Mouse (Mus musculus): ENCODE results near the gene Tmem211. TPM values are rescaled to one million over a fixed set of nuclear protein-coding genes. Genes with fewer than 3 reads are reported as not detected.

Tmem211 gene
- polyA plus RNA-seq, 1 experiment from 2014 or later: not detected

- no peak for ATAC-seq
Observed at GRCm38 (mm10) chr5:113218617-113219235, 8.0 kb upstream of the Tmem211 start.

GRCm38 (mm10) chr5:113219450-113219849, 7.3 kb upstream of the Tmem211 start:
- H3K36me3 ChIP-seq (ENCODE audit: control insufficient read depth, insufficient read depth, low read length): no peaks in the 10 kb centered on the region
- H3K9me3 ChIP-seq (replicated peaks; ENCODE audit: control insufficient read depth, low read length, poor library complexity, severe bottlenecking): no peaks in the 10 kb centered on the region
- no peak overlapping the region for H3K4me3 ChIP-seq (ENCODE audit: low read depth, low read length)
- WGBS: 88% methylated on average over 6 of the region's 6 CpGs
- no peaks in the 10 kb centered on the region for H3K27me3 ChIP-seq (ENCODE audit: control insufficient read depth, insufficient read depth, low read depth, low read length)
- no peaks in the 10 kb centered on the region for H3K4me1 ChIP-seq (ENCODE audit: control insufficient read depth, insufficient read depth, low read length)
- H3K27ac ChIP-seq (ENCODE audit: low read length): no peak overlapping the region
- no peak overlapping the region for H3K9ac ChIP-seq (ENCODE audit: low read depth, low read length)
- no peak for ATAC-seq
- H3K4me2 ChIP-seq (ENCODE audit: low read length): no peak overlapping the region

More at GRCm38 (mm10) chr5:113218617-113219235, 8.0 kb upstream of the Tmem211 start:
- Histone ChIP-seq H3K27ac (ENCODE audit: low read length) (no peak overlapping the region), H3K4me1 (ENCODE audit: control insufficient read depth, insufficient read depth, low read length) (no peaks in the 10 kb centered on the region), H3K36me3 (ENCODE audit: control insufficient read depth, insufficient read depth, low read length) (no peaks in the 10 kb centered on the region), H3K9me3 (replicated peaks; ENCODE audit: control insufficient read depth, low read length, poor library complexity, severe bottlenecking) (no peaks in the 10 kb centered on the region), H3K27me3 (ENCODE audit: control insufficient read depth, insufficient read depth, low read depth, low read length) (no peaks in the 10 kb centered on the region), H3K4me3 (ENCODE audit: low read depth, low read length) (no peak overlapping the region), H3K4me2 (ENCODE audit: low read length) (no peak overlapping the region), H3K9ac (ENCODE audit: low read depth, low read length) (no peak overlapping the region)
- 85% methylated on average over 17 of the region's 17 CpGs for WGBS

DNA sequence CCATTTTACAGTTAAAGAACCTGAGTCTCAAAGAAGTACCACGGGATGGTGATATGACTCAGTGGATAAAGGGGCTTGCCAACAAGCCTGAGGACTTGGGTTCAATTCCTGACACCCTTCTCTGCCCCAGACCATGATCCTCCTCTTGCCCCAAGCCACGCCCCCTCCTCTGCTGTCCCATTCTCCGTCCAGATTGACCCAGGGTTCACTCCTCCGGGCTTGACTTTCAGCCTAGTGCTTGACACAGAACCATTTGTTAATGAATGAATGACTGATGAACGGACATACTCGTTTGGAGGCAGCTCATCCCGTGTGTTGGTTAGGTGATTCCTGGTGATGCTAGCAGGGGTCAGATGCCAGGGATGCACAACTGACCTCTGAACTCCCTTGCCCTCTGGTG, 6.8 kb upstream of the Tmem211 start:
- WGBS: 67% methylated on average over 7 of the region's 7 CpGs
- H3K4me2 ChIP-seq (ENCODE audit: low read length): no peak overlapping the region

GRCm38 (mm10) chr5:113220383-113221146, 6.1 kb upstream of the Tmem211 start:
- H3K9ac ChIP-seq (ENCODE audit: low read depth, low read length): peak overlapping the region; percentile 63
- peak overlapping the region; percentile 63 for H3K4me2 ChIP-seq (ENCODE audit: low read length)
- H3K4me3 ChIP-seq (ENCODE audit: low read depth, low read length): peak overlapping the region; percentile 69
- H3K27ac ChIP-seq (ENCODE audit: low read length): no peak overlapping the region; the same call in 1 of the 2 replicates
- 2% methylated on average over 46 of the region's 64 CpGs for WGBS
- H3K4me1 ChIP-seq (ENCODE audit: control insufficient read depth, insufficient read depth, low read length): peaks cover 3% of the 10 kb centered on the region
- no peaks in the 10 kb centered on the region for H3K36me3 ChIP-seq (ENCODE audit: control insufficient read depth, insufficient read depth, low read length)
- ATAC-seq: peak; percentile 43
- H3K9me3 ChIP-seq (replicated peaks; ENCODE audit: control insufficient read depth, low read length, poor library complexity, severe bottlenecking): no peaks in the 10 kb centered on the region
- H3K27me3 ChIP-seq (ENCODE audit: control insufficient read depth, insufficient read depth, low read depth, low read length): no peaks in the 10 kb centered on the region

More for the DNA sequence above, 6.8 kb upstream of the Tmem211 start:
- no peak overlapping the region for H3K4me3 ChIP-seq (ENCODE audit: low read depth, low read length)
- no peak overlapping the region for H3K9ac ChIP-seq (ENCODE audit: low read depth, low read length)
- H3K27ac ChIP-seq (ENCODE audit: low read length): no peak overlapping the region
- no peaks in the 10 kb centered on the region for H3K4me1 ChIP-seq (ENCODE audit: control insufficient read depth, insufficient read depth, low read length)
- no peaks in the 10 kb centered on the region for H3K9me3 ChIP-seq (replicated peaks; ENCODE audit: control insufficient read depth, low read length, poor library complexity, severe bottlenecking)
- no peaks in the 10 kb centered on the region for H3K36me3 ChIP-seq (ENCODE audit: control insufficient read depth, insufficient read depth, low read length)
- no peaks in the 10 kb centered on the region for H3K27me3 ChIP-seq (ENCODE audit: control insufficient read depth, insufficient read depth, low read depth, low read length)
- ATAC-seq: no peak

GRCm38 (mm10) chr5:113221147-113221865, 5.4 kb upstream of the Tmem211 start, which contains the start of gene 2900026A02Rik:
2900026A02Rik (minus strand) TSS chr5:113221236.
- no peaks in the 10 kb centered on the region for H3K36me3 ChIP-seq (ENCODE audit: control insufficient read depth, insufficient read depth, low read length)
- no peaks in the 10 kb centered on the region for H3K27me3 ChIP-seq (ENCODE audit: control insufficient read depth, insufficient read depth, low read depth, low read length)
- ATAC-seq: peak; percentile 39
- peak within 1 kb of the TSS; percentile 63 for H3K4me2 ChIP-seq (ENCODE audit: low read length)
- peaks cover 10% of the 10 kb centered on the region for H3K4me1 ChIP-seq (ENCODE audit: control insufficient read depth, insufficient read depth, low read length)
- WGBS: 15% methylated on average over 33 of the region's 62 CpGs
- no peaks in the 10 kb centered on the region for H3K9me3 ChIP-seq (replicated peaks; ENCODE audit: control insufficient read depth, low read length, poor library complexity, severe bottlenecking)
- H3K4me3 ChIP-seq (ENCODE audit: low read depth, low read length): peak within 1 kb of the TSS; percentile 69
- H3K9ac ChIP-seq (ENCODE audit: low read depth, low read length): peak within 1 kb of the TSS; percentile 63
- no peak within 1 kb of the TSS; the same call in 1 of the 2 replicates for H3K27ac ChIP-seq (ENCODE audit: low read length)

DNA sequence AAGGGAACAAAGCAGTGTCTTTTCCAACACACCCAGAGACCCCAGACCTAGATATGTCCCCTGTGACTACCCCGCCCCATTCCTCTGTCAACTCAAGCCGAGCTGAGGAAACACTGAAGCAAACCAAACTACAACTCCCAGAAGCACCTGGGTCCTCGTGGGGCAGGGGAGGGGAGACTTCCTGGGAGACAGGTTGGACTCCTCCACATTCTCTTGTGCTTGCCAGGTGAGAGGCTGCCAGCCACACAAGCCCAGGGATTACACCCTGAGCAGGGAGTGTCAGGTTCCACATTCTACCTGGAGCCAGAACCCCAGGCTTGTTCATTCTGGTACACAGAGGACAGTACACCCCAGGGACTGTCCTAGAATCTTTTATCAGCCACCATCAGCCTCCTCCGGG, 2.8 kb upstream of the Tmem211 start:
- Histone ChIP-seq H3K9me3 (replicated peaks; ENCODE audit: control insufficient read depth, low read length, poor library complexity, severe bottlenecking) (no peaks in the 10 kb centered on the region), H3K27me3 (ENCODE audit: control insufficient read depth, insufficient read depth, low read depth, low read length) (no peaks in the 10 kb centered on the region), H3K9ac (ENCODE audit: low read depth, low read length) (no peak overlapping the region), H3K27ac (ENCODE audit: low read length) (no peak overlapping the region), H3K4me1 (ENCODE audit: control insufficient read depth, insufficient read depth, low read length) (peaks cover 16% of the 10 kb centered on the region), H3K4me3 (ENCODE audit: low read depth, low read length) (no peak overlapping the region), H3K36me3 (ENCODE audit: control insufficient read depth, insufficient read depth, low read length) (no peaks in the 10 kb centered on the region), H3K4me2 (ENCODE audit: low read length) (no peak overlapping the region)
- ATAC-seq: no peak
- WGBS: 51% methylated on average over 4 of the region's 4 CpGs

DNA sequence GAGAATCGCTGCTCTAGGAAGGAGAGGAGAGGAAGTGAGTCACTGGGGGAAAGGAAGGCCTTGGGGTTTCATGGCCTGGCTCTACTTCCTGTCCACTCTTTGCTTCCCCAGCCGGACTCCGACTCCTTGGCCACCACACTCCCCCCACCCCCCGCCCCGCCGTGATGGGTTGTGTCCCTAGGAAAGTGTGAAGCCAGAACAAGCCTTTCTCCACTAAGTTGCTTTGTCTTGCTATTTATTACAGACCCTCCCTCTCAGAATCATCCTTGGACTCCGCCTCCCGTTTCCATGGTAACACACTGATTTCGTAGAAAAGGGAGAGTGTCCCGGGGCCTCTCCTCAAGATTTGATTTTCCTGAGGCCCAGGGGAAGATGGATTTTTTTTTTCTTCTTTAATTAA, 1.4 kb upstream of the Tmem211 start:
- H3K9me3 ChIP-seq (replicated peaks; ENCODE audit: control insufficient read depth, low read length, poor library complexity, severe bottlenecking): no peaks in the 10 kb centered on the region
- no peak overlapping the region for H3K9ac ChIP-seq (ENCODE audit: low read depth, low read length)
- no peak overlapping the region for H3K4me3 ChIP-seq (ENCODE audit: low read depth, low read length)
- H3K27ac ChIP-seq (ENCODE audit: low read length): no peak overlapping the region
- H3K27me3 ChIP-seq (ENCODE audit: control insufficient read depth, insufficient read depth, low read depth, low read length): no peaks in the 10 kb centered on the region
- no peak for ATAC-seq
- peaks cover 16% of the 10 kb centered on the region for H3K4me1 ChIP-seq (ENCODE audit: control insufficient read depth, insufficient read depth, low read length)
- peak overlapping the region; percentile 58 for H3K4me2 ChIP-seq (ENCODE audit: low read length)
- H3K36me3 ChIP-seq (ENCODE audit: control insufficient read depth, insufficient read depth, low read length): no peaks in the 10 kb centered on the region
- 9% methylated on average over 10 of the region's 10 CpGs for WGBS

DNA sequence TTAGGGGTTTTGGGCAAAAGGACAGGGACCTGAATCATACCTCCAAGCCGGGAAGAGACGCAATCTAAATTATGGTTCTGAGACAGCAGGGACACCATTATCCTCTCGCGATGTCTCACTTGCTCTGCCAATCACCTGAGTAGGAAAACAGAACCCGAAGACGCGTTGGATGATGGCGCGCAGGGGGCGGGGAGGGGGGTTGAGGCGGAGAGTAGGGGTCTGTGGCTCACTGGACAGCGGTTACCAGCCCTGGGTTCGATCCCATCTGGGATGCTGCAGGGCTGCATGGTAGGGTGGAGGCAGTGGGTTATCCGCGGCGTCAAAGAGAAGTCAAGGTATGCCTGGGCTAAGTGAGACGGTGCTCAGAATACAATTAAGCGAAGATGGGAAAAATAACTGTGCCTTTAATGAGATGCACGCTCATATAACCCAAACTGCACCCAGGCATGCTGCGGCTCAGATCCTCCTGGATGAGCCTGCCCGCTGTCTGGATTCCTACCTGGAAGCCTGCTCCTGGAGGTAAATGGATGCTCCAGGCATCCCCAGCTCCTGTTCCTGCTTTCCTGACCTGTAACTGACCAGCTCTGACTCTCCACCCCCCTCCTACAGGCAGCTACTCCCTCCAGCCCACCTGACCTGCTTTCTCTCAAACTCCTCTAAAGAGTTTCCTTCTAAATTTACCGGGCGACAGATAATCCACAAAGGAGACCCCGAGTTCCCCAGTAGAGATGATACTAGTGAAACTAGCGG, 848 bp upstream of the Tmem211 start:
- H3K27me3 ChIP-seq (ENCODE audit: control insufficient read depth, insufficient read depth, low read depth, low read length): no peaks in the 10 kb centered on the region
- H3K9me3 ChIP-seq (replicated peaks; ENCODE audit: control insufficient read depth, low read length, poor library complexity, severe bottlenecking): no peaks in the 10 kb centered on the region
- peak; percentile 31; the same call in 1 of the 2 replicates for ATAC-seq
- no peaks in the 10 kb centered on the region for H3K36me3 ChIP-seq (ENCODE audit: control insufficient read depth, insufficient read depth, low read length)
- H3K4me1 ChIP-seq (ENCODE audit: control insufficient read depth, insufficient read depth, low read length): peaks cover 16% of the 10 kb centered on the region
- H3K27ac ChIP-seq (ENCODE audit: low read length): peak overlapping the region; percentile 52
- 12% methylated on average over 25 of the region's 25 CpGs for WGBS
- peak overlapping the region; percentile 15 for H3K4me3 ChIP-seq (ENCODE audit: low read depth, low read length)
- H3K4me2 ChIP-seq (ENCODE audit: low read length): peak overlapping the region; percentile 58
- H3K9ac ChIP-seq (ENCODE audit: low read depth, low read length): peak overlapping the region; percentile 52
